Mouse (Mus musculus): ENCODE measurements around the gene Pdss1.

The Pdss1 gene

DNA sequence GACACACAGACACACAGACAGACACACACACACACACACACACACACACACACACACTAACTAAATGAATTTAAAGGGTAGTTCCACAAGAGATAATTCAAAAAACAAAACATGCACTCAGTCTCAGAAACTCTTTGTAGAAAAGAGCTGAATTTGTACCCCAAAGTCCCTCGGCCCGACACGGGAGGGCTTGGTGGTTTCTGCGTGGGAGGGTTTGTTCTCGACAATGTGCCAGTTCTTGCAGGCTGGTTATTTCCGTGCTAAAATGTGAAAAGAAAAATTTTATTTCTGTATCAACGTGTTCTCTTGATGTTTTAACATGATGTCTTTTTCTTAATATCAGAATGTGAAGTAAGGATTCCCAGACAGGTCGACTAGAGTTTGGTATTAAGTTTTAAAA is 66.9 kb downstream of the Pdss1 start:
- peak; percentile 16 for DNase-seq

DNA sequence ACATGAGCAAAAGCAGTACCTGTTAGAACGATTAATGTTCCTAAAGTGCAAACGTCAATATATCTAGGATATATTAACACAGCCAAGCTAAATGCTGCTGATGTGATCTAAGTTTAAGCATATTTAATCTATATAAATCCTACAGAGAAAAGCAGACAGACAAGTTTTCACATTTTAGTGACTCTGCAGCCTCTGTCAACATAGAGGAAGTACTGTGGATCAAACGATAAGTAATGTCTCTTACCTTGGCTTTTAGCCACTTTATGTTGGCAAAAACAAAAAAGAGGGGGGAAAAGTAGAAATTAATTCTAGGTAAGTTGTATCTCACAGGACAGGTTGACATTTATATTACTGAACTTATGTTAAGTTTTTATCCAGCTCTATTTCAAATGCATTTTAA is 67.6 kb downstream of the Pdss1 start:
- no peak for DNase-seq

DNA sequence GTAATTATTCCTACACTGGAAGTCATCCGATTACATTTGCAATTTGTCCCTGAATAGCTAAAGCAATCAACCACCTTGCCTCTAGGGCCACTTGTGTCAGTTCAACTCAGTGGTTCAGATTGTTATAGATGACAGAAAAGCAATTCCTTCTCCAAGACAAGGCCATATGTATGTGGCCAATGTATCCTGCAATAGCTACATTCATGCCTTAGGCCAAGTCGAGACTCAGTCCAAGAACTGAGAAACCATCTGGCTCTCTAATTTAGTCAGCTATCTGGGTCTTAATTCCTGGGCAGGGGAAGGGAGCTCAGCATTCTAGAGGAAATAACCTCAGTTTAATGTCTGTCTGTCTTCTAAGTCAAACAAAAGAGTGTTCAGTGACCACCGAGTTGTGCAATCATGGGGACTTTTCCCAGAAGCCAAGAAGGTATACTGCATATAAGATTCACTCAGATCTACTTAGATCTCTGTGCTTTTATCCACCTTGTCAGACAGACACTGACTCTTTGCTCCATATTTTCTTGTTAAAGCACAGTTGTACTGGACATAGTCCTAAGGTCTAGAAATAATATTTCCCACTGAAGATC is 82.2 kb downstream of the Pdss1 start:
- DNase-seq: no peak

DNA sequence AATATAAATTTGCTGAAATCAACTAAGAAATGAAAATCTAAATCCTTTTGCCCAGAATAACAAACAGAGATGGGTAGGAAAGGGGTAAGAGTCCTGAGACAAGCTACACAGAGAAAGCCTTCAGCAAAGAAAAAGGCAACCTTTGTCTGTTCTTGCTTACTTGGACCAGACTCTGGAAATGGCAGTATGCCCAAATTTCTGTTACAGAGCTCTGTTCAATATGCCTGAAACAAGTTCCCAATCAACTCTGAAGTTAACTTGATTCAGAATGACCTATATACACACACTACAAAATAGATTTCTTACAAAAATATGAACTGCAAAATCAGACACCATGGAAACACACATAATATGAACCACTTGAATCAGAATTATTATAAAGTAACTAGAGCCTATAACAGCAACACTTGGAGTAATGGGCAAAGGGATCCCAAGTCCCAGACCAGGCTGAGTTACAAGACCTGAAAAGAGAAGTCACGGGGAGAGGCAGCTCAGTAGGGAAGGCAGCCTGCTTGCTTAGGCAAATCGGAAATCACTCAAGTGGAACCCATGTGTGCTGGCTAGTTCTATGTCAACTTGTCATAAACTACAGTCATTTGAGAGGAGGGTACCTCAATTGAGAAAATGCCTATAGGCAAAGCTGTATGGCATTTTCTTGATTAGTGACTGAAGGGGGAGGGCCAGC is 90.8 kb downstream of the Pdss1 start:
- no peak for DNase-seq
